Mouse (Mus musculus): Measurements from ENCODE around the gene Ccdc70.

DNA sequence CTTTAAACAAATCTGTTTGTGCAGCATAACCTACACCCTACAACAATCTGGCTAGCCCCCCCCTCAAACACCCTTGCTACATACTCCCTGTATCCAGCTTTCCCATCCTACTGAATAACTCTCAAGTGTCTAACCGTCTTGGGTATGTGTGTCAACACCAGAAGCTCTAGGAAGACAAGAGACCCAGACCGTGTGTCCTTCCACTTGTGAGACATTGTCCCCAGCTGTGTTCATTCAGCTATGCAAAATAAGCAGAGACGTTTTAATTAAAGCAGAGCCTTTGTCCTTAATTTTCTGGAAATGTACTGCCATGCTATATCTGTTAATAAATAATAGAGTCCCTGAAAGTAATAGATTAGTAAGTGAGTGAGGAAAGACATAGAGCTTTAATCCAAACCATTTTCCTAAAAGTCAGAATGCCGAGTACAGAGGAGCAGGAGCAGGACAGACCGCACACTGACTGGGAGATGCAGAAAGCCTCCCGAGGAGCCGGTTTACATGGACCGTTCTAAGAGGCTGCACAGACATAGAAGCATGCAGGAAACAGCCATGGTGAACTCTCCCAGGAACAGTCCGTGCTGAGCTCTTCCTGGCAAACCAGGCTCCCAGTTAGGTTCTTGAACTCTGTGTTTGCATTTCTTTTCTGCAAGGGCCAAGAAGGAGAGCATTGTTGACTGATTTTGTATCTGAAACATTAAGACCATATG, 22.1 kb upstream of the Ccdc70 start:
- no peak for TF ChIP-seq CEBPB (IDR thresholded peaks at IDR 0.05; ENCODE audit: insufficient read depth, poor library complexity, severe bottlenecking)
- TF ChIP-seq POLR2A (IDR thresholded peaks at IDR 0.05; ENCODE audit: insufficient read length, low read depth): no peak
- TF ChIP-seq MYOG (IDR thresholded peaks at IDR 0.05; ENCODE audit: control insufficient read depth in 1 of 3, insufficient read depth in 1 of 3, insufficient read length in 2 of 3, low read depth in 2 of 3): no peak
- TF ChIP-seq MYOD1 (IDR thresholded peaks at IDR 0.05; ENCODE audit: control insufficient read depth in 1 of 3, insufficient read length in 2 of 3, low read depth in 2 of 3): no peak

Measured in myocyte (in vitro differentiated cells).